Mouse (Mus musculus) T-helper 1 cell (primary cell): ENCODE results near the gene Zbp1.

Experiments
- in situ Hi-C: fragments of 300-600 bp; cut with MboI, MseI; formaldehyde crosslinking; loops from one replicate; pipeline ENCODE4 v1.15.1; 2025; ENCODE audit warnings: high pct_unique_total_duplicates

Gene Zbp1

DNA sequence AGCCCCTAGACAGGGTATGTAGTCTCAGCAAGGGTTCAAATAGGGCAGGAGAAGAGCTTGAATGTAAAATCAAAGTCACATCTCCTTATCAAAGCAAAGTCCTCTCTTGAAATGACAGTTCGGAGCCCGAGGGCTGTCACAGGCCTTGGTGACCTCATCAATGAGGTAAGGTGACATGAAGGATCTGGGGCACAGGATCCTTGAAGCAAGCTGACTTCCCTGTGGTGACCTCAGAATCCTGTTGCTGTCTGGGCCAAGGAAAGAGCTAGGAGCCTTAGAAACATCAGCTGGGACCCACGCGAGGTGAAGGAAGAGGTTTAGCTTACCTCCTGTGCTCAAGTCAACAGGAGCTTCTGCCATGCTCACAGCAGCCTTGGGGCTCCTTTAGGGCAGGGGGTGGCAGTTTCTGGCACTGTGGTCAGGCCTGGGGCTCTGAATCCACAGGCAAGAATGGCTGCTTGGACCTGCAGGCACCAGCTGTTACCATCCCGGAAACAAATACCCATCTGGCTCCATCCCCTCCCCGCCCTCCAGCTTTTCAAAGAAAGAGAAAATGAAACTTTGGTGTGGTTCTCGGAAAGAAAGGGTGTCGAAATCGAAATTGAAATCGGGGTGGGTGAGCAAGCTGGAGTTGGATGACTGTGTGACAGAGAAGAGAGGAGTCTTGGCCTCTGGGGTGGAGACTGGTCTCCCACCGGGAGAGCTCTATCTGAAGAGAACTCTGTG, at the start of gene Zbp1:
Gene Zbp1 (minus strand): TSS at position 508 of the 726 bp plus-strand sequence.
- in situ Hi-C loops = loop anchor here (5.0 kb wide), 1 partner anchor 234 kb away; no protein-coding TSS in a partner anchor

DNA sequence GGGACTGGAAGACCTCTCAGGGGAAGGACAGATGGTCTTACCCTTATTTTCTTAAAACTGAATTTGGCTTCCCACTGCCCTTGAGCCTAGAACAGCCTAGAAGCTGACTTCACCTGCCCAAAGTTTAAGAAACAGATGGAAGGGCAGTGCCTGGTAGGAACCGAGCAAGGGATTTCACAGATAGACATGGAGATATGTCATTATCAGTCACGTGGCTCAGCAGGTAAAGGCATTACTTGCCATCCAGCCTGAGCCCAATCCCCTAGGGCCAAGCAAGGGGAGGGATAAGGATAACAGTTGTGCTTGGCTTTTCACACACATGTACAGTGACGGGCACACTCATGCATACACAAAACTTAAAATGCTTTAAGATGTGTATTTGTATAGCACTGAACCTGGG, 48.8 kb upstream of the Zbp1 start:
- in situ Hi-C loops = no loop called here

DNA sequence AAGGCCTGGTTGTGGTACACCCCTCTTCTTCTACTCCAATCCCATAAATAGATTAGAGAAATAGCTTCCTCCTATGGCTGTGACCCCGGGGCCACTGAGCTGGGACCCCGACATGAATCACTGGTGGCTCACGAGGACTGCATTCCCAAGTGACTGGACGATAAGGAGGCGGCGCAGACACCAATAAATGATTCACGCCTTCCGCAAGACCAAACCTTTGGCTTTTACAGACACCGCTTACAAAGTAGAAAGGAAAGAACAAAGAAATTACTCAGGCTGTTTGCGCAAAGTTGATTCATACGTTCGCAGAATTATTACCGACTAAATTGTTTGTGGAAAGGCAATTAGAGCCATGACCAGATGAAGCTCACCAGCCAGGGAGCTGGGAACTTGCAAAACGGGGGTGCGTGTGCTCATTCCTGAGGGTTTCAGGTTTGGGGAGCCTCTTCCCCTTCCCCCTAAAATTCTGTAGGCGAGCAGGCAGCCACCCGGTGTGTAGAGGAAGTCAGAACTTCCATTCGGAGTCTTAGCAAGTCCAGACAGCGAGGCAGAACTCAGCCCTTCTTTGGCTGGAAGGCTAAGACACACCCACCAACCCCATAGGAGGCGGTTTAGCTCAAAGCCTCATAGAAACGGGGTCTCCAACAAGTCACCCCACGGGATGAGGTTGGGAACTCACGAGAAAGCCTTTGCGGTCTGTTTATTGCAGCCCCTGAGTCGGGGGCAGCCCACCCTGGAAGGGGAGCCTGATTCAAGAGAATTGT, 47.8 kb upstream of the Zbp1 start:
- in situ Hi-C loops = no loop called here

DNA sequence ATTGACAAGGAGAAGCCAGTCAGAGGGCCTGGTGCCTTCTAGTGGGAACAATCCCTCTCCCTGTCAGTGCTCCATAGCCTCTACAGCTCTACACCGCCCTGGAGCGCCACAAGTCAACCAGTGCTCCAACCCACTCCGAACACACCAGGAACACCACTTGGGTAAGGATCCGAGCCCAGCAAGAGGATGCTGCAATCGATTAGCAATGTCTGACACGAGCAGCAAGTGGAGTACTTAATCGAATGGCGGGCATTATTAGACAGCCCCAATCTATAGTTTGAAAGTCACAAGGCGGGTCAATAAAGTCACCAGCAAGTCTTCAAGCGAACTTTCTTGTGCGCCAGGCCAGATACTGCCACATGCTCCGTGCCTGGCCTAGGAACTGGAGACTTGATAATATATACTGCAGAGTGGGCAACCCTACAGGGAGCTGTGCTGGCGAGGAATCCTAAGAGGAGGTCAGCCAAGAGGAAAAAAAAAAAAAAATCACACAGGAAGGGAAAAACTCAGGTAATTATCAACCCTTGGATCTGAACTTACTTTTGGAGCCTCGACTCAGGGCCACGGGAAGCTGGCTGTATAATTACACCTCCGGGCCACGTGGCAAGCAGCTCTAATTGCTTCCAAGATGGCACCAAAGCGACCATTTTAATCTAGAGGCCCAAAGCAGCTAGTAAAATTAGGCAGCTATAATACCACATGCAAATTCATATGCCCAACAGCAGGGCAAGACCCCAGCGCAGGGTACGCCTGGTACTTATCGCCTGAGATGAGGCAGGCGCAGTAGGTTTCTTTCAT, 46.9 kb upstream of the Zbp1 start:
- in situ Hi-C loops = no loop called here

DNA sequence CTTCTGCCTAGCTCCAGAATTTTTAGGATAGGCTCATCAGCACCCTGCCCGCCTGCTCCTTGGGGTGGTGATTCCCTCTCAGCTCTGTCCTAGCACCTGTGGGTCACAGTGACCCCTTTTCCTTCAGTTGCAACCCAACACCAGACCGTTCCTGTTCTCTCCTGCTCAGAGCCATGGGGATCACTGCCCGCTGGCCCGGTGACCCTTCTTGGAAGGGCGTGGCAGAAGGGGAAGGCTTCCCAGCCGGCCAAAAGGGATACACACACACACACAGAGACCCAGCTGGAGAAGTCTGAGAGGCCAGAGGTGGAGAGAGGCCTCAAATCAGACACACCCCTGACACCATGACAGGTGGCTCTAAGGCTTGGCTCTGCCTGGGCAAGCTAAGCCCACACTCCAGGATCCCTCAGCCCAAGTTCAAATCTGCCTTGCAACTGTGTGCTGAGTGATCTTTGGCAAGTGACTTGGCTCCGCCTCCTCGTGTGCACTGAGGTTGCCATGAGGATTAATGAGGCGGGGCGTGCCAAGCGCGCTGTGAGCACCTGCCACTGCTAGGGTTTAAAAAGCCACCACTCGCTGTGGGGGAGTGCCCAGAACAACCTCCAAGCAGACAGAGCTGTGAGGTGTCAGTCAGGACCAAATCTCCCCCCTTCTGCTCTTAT, 45.9 kb upstream of the Zbp1 start:
- in situ Hi-C loops = no loop called here

DNA sequence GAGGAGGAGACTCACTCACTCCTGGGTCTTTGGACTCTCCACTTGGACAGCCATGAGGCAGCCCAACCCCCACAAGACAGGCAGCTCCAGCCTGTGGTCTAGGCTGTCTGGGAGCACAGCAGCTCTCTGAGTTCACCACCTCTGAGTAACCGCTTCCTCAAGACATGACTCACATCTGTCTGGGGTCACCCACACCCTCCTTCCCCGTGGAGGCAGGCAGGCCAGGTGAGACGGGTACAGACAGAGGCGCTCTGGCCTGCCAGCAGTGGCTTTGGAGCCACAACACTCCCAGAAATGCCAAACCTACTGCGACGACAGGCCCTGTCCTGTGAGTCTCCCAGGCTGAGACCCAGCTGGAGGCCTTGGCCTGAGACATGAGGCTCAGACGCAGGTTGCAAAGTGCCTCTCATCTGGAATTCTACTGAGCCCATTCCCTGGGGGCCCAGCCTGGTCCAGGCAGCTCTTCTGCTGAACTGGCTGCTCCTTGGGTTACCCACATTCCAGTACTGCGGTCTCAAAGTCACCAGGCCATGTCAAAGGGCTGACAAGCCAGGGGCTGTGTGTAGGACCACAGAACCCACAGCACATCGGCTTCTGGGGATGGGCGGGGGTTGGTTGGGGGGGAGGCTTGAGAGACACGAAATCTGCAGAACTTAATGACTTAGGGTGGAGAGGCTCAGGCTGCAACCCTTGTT, 45.1 kb upstream of the Zbp1 start:
- in situ Hi-C loops = no loop called here

DNA sequence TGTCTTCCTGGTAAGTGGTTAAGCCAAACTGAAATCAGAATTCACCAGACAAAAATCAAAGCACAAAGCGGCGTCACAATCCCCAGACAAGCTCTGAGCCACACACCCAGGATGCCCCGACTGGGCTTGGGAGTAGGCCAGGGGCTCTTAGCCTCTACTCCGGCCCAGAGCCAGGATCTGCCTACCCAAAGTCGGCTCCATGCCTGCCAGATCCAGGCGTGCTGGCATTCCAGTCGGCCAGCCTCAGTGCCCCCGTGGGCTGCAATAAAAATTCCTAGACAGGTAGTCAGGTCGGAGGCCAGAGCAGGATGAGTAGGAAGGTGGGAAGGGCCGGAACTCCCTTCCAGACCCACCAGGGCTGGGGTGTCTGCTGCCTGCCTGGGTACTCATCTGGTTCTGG, 42.8 kb upstream of the Zbp1 start:
- in situ Hi-C loops = no loop called here

DNA sequence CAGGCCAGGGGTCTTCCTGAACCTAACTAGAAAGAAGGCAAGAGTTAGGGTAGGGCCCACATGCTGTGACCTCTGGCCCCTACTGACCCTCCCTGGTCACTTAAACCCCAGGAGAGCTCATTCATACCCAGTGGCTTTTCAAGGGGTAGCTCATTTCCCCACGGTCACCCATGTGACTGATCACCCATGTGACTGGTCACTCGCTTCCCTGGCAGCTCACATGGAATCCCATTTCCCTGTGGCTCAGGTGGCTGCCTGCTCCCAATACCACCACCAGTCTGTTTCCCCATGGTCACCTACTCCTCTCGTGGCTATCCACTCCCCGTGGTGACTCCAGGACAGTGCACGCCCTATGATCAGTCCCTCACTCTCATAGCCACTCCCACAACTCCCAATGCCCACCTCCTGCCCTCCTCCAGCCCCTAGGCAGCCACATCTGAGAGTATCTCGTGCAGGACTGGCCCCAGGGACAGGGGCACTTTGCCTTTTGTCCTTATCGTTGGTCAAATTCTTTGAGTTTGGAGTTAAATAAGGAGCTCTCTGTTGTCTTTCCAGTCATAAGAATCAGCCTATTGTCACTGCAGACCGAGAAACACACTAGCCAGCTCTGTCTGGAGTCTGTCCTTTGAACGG, 39.9 kb upstream of the Zbp1 start:
- in situ Hi-C loops = no loop called here

DNA sequence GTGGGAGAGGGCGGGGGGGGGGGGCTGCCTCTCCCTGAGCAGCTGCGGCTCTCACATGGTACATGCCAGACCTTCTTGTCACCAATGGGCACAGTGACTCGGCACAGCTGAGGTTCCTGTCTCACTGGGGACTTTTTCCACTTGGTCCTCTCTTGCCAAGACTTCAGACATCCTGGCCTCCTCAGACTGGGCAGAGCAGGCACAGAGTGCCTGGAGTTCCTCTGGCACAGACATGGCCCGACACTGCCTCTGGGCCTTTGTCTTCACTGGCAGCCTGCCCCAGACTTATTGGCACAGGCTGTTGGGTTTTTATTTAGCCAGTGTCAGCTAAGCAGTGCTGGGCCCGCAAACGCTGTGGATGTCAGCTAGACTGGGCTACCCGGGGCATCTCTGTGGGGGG, 38.9 kb upstream of the Zbp1 start:
- in situ Hi-C loops = no loop called here

DNA sequence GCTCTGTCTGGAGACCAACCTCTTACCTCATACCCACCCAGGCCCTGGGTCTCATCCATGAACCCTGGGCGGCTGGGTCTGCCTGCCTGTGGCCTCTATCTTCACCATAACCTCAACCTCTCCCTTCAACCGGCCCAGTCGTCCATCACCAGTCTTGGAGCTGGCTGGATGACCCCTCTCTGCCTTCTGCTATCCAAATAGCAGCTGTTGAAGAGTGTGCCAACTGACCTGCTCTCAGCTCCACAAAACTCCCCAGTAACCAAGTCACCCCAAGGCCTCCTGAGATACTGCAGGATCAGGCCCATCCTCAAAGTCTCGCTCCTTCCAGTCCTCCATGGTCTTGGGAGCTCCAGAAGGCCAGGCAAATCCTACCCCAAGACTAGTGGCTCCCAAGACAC, 37.8 kb upstream of the Zbp1 start:
- in situ Hi-C loops = no loop called here

DNA sequence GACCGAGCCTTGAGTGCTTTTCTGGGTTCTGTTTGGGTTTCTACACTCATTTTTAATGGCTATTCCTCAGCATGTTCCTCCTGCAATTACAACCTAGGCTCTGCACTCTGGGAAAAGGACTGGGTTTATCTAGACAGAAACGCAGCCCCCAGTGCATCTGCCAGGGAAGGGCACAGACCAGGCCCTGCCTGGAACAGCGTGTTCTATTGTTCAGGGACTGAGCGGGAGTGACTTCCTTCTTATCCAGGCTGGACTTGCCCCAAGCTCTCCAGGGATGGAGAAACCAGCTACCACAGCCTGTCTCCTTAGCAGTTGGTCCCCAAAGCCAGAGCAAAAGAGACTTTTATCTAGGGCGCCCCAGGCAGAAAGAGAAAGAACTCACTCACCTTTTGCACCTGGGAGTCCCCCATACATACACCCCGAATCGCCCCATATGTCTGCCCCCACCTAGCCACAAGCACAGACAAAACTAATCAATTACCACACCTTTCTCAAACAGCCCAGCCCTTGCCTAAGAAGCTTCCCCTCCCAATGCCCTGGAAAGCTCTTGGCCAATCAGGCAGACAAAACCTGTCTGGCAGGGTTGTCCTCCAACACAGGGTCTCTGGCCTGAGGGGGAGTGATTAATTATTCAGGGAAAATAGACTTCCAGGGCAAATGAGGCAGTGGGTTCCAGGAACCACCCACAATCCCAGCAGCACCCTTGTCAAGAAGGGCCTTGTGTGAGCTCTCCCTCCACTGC, 37.3 kb upstream of the Zbp1 start:
- in situ Hi-C loops = no loop called here

DNA sequence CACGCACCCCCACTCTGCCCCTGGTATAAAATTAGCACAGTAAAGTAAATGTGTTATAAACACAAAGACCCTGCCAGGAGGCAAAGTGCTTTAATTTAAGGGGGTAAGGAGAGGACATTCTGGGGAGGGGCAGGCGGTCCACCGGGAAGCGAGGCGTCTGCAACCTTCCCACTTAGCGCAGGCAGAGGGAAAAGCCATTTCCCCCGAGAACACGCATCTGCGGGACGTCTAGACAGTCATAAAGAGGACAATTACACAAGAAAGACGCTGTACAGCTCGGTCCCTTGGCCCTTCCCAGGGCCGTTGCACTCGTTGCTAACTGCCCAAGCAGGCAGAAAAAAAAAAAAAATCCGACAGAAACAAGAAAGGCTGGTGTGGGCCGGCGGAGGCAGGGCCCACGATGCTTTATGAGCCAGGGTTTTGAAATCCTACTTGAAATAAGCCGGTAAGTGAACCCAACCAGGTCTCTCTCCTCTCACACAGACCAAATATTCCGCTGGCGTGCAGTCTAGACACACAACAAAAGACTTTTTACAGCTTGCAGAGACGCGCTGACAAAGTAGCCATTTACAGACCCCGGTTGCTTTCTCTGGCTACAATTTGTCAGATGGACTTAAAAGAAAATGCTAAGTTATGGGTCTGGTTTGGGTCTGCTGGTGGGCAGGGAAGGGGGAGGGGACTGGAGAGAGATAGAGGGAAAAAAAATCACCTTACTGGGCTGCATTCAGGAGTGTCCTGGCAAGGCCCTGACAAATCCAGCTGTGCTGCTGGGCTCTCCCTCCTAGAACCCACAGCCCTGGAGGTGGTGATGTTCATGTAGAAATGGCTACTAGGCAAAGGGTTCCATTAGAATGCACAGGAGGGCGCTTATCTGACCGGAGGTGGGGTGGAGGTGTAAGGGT, 35.3 kb upstream of the Zbp1 start:
- in situ Hi-C loops = no loop called here

DNA sequence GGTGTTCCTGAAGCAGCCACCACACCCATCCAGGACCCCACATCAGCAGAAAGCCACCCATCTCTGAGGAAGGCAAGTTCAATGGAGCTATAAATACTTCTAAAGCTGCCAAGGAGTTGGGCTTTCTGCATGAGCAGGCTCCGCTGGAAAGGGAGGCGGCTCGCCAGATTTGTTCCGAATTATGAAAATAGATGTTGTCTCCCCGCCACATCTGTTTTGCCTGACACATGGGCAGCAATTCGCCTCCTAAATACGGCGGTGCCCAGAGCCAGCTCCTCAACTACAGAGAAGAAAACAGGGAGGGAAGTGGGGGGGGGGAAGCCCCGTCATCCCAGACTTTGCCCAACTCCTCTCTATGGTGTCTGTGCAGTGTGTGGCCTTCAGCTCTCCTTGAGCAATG, 33.0 kb upstream of the Zbp1 start:
- in situ Hi-C loops = no loop called here

DNA sequence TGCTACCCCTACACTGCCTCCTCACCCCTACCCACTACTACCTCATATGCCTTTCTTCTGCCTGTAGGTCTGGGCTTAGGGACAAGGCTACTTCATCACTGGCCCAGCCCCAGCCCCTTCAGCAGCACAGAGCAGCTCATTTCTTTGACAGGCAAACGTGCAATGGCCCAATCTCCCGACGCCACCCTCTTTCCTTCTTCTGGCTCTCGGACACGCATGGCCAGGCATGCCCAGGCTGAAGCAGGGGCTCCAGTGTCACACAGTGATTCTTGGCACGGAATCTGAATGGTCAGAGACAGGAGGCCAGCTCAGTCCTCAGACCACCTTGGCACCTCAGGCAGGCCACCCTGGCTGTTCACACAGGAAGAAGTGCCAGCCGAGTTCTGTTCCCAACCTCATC, 32.4 kb upstream of the Zbp1 start:
- in situ Hi-C loops = no loop called here

DNA sequence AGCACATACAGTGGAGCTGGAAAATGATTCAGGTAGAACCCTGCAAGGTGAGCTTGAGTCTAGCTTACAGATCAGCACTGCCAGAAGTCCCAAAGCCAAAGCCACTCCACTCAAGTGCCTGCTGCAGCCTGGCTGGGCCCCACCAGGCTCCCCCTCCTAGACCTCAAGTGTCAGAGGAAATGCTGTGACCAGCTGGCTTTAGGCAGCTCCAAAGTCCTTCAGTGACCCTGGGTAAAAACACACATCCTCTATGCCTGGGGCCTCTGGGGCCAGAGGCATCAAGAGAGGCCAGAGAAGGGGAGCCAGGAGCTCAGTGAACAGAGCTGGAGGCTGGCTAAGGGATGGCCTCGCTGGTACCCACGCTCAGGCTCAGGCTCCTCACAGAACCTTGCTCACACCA, 31.7 kb upstream of the Zbp1 start:
- in situ Hi-C loops = no loop called here

DNA sequence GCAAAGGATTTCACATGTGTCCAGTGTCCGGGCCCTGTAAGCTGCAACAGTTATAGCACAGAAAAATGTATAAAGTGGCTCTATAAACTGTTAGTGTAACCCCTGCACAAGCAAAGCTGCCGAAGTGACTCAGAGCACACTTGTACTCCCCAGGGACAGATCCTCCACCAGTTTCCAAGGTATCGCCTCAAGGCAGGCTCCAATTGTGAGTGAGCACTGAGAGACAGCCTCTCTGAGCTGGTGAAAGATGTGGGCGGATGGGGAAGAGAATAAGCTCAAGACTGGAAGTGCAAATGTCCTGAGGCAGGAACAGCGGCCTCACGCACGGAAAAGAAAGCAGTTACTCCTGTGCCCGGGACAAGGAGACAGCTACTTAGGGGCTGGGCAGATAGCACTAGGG, 31.2 kb upstream of the Zbp1 start:
- in situ Hi-C loops = no loop called here

DNA sequence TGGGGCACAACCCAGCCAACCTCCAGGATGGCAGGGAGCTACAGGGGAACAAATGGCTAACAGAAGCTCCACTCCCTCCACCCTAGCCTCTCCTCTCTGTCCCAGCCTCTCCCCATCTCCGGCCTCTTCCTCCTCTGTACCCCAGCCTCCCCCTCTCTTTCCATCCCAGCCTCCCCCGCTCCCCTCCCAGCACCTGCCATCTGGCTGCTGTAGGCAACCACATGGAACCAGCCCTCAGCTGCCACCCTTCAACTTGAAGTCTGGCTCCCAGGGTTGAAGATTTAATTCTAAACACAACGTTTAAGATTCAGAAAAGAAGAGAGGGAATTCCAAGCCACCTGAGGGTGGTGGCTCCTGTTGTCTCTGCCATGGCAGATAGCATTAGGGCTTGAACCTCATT, 30.7 kb upstream of the Zbp1 start:
- in situ Hi-C loops = no loop called here

DNA sequence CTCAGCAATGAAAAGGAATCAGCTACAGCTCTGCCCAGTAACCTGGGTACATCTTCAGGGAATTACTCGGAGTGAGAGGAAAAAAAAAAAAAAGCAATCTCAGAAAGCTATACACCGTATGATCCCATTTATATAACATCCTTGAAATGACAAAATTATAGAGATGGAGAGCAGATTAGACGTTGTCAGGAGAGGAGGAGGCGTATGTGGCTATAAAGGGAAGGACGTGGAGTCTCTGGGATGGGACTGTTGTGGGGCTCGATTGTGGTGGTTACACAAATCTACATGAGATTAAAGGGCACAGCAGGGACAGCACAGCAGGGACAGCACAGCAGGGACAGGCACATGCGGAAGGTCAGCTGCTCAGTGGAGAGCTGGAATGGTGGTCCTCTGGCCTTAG, 30.1 kb upstream of the Zbp1 start:
- in situ Hi-C loops = no loop called here

DNA sequence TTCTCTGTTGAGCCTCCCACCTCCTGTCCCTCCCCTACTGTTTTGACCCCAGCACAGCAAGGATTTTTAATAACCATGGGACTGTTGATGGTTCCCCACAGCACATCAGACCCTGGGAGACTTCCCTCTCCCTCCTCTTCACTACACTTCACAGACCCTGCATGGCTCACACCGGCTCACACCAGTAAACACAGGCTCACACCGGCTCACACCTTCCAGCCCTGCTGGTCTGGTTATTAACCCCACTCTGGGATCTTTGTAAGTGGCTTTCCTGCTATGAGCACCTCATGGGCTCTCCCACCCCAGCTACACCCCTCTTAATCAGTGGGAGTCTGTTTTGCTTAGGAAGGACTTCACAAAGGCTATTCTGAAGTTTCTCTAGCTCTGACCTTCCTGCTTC, 29.2 kb upstream of the Zbp1 start:
- in situ Hi-C loops = no loop called here
